Mouse (Mus musculus) adrenal gland (tissue): Measurements from ENCODE around the gene Ulk4.

Source experiments
- intact Hi-C: fragments of 180-260 bp; cut with DNase I; formaldehyde crosslinking; loops from one replicate; pipeline ENCODE4 v1.15.1; 2025

Ulk4 gene

DNA sequence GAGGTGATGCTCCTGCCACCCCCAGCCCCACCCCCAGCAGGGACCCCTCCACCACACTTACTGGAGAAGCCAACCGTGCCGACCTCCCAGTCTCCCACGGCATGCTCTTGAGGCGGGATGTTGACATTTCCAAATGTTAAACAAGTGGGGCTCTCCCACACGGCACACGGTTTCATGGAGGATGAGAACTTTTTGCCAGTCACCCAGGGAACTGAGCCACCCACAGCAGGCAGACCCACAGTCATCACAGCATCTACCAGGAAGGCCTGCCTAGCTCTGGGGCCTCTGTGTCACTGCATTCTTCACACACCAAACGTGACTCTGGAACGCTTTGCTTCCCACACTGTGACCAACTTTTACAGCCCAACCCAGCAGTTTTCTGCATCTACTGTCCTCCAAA is 152.3 kb downstream of the Ulk4 start:
- intact Hi-C loops, result no loop called here

GRCm38 (mm10) chr9:121122039-121122438 is 155.0 kb downstream of the Ulk4 start:
- intact Hi-C loops, result no loop called here

DNA sequence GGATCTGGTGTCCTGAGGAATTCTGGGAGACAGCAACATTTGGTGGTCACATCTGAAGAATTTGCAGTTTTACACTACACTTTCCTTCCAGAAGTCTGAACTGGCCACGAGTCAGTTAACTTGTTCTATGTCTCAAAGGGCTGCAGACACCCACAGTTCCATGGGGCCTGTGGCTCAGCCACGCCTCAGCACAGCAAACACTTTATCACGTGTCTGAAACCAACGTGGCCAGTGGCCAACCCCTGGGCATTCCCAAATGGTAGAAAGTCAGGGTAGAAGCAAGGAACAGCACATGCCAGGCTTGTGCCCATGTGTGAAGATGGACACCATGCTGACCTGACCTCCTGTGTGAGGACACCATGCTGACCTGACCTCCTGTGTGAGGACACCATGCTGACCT is 159.1 kb downstream of the Ulk4 start:
- intact Hi-C loops, result no loop called here

DNA sequence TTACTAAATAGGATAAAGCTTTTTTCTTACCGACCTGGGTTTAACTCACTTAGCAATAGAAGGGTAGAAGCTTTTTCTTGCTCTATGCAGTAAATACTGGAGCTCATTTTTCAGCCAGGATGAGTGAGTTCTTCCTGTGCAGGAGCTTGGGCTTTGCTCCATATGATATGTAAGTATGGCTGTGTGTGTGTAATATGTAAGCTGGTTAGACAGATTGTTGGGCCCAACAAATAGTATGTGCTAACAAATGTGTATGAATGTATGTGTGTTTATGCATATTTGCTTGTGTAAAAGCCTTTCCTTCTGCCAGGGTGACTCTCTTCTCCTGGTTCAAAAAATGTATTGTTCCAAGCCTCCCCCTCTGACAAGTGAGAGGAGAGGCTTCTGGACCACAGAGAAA is 164.9 kb downstream of the Ulk4 start:
- intact Hi-C loops, result no loop called here

GRCm38 (mm10) chr9:121108110-121108509 is 168.9 kb downstream of the Ulk4 start:
- intact Hi-C loops, result no loop called here

- intact Hi-C loops, result no loop called here
These were observed 169.4 kb downstream of the Ulk4 start for GRCm38 (mm10) chr9:121107643-121108042.

GRCm38 (mm10) chr9:121107101-121107500 is 169.9 kb downstream of the Ulk4 start:
- intact Hi-C loops, result no loop called here

GRCm38 (mm10) chr9:121101516-121101915 is 175.5 kb downstream of the Ulk4 start:
- intact Hi-C loops, result no loop called here

DNA sequence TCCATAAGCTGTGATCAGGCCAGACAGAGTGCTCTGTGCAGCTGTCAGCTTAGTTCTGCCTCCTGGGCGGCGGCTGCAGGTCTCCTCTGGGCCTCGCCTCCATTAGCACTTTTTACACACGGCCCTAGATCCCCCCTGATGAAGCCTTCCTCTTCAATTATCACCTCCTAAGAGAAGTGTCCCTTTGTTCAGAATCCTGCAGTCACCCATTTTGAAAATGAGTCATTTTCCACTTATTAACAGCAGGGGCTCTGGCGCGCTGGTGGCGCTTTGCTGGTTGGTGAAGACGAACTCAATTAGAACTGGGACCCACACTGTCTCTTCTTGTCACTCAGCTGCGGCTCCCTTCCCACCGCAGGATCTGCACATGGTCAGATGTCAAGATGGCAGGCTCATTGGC is 177.5 kb downstream of the Ulk4 start:
- intact Hi-C loops, result no loop called here

DNA sequence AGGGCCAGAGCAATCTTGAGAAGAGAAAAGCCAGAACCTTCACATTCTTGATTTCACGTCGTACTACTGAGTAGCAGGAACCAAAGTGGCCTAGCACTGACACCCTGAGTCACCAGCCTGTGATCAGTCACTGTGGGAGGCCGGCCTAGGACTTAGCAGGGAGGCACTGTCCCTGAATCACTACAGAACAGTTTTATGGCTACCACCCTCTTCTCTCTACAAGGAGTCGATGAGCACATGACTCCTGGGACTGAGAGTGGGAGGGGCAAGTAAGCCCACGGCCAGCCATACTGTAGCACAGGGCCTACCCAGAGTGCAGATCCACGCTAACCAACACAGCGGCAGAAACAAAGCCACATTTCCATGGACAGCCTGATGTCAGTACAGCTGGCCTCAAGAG is 183.2 kb downstream of the Ulk4 start:
- intact Hi-C loops, result no loop called here

- intact Hi-C loops, result no loop called here
These were observed 184.4 kb downstream of the Ulk4 start for GRCm38 (mm10) chr9:121092568-121092967.

- intact Hi-C loops, result no loop called here
These were observed 185.8 kb downstream of the Ulk4 start for GRCm38 (mm10) chr9:121091016-121091735.

DNA sequence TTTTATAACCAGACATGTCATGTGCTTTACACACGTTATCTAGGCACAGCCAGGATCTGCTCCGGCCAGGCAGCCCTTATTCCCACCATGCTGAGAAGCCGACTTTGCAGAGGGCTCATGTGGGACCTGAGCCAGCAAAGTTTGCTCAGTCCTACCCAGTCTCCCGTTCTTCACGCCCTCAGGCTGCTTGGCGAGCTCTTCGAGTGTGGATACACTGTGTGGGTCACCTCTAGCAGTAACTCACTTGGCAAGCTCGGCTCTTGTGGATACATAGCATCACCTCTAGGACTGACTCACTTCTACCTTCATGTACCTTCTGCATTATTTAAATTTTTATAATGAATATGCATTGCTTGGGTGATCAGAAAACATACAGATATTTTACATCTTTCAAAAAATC is 189.3 kb downstream of the Ulk4 start:
- intact Hi-C loops, result no loop called here

GRCm38 (mm10) chr9:121084191-121084590 is 192.8 kb downstream of the Ulk4 start:
- intact Hi-C loops, result no loop called here

DNA sequence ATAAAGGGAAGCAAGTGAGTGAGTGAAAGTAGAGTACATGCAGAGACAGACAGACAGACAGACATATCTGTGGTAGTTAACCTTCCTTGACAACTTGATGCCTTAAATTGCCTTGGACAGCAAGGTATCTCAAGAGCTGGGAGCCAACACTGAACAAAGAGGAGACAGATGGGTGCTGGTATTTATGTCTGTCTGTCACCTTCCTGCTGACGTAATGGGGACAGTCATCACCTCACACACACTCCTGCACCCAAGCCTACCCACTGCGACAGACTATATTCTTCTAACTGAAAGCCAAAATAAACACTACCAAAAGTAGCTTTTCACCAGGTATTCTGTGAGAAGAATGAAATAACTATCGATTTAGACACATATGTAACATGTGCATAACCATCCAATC is 196.2 kb downstream of the Ulk4 start:
- intact Hi-C loops, result no loop called here

GRCm38 (mm10) chr9:121080413-121080812 is 196.6 kb downstream of the Ulk4 start:
- intact Hi-C loops, result no loop called here

- intact Hi-C loops, result no loop called here
These were observed 197.5 kb downstream of the Ulk4 start for GRCm38 (mm10) chr9:121079388-121080088.

- intact Hi-C loops, result no loop called here
These were observed 200.7 kb downstream of the Ulk4 start for GRCm38 (mm10) chr9:121076291-121076690.

GRCm38 (mm10) chr9:121075246-121075645 is 201.8 kb downstream of the Ulk4 start:
- intact Hi-C loops, result no loop called here

DNA sequence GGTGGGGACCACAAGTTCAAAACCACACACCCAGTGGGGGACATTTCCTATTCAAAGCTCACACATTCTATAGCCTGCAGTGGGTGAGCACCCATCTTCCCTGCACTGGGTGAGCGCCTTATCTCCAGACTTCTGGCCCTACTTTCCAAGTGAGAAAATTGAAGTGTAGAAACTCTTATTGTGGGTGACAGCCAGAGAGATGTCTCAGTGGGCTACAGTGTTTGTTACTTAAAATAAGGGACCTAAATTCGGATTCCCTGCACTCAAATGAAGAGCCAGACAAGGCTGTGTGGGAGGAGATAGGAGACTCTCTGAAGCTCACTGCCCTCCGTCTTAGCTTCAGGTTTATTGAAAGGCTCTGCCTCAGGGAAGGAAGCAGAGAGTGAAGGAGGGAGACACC is 202.3 kb downstream of the Ulk4 start:
- intact Hi-C loops, result no loop called here

GRCm38 (mm10) chr9:121072127-121072757 is 204.8 kb downstream of the Ulk4 start:
- intact Hi-C loops, result no loop called here

DNA sequence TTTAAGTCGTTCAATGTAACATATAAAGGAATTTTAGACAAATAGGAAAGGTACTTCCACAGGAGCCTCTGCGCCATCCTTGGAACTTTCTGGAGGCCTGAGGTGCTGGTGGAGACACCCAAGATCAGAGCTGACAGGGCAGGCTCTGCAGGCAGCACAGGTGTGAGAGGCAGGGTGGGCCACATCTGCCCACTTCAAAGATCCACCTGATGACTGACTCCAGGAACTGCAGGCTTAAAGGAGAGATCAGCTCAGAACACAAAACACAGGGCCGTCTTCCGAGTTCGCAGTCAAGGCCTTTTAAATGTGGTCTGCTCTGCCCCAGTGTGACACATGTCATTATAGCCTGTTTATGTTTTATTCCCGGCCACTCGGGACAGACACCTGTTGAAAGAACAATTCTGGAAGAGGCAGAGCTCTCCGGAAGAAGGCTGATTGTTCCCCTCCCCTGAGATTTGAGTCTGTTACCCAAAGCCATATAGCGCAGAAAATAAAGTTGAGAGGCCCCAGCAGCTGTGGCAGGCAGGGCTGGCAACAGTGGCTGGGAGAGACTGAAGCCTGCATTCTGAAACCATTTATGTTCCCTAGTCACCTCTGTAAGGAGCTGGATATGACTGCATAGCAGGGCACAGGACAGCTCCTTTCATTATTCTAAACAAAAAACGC is 205.4 kb downstream of the Ulk4 start:
- intact Hi-C loops, result no loop called here
